Mouse (Mus musculus): ENCODE measurements around the gene Mta1.

- peak; percentile 51 for TF ChIP-seq CTCF (IDR thresholded peaks at IDR 0.05; ENCODE audit: insufficient read depth, low read length)
- no peak for TF ChIP-seq POLR2A (IDR thresholded peaks at IDR 0.05; ENCODE audit: borderline replicate concordance, extremely low read depth, low read depth, low read length)
Measured at GRCm38 (mm10) chr12:113103846-113104451, 5.9 kb downstream of the Mta1 start.

Data from lung, adult 2 months (tissue).